Mouse (Mus musculus) spleen, adult 2 months (tissue): ENCODE measurements around the gene Tor4a.

Experiments used
- CTCF ChIP-seq: fragments of 200-500 bp; IDR thresholded peaks from 2 replicates; pipeline ENCODE4 v1.5.1; 2011; ENCODE audit warnings: mild to moderate bottlenecking, inconsistent platforms; ENCODE audit not compliant: insufficient read depth, insufficient read length, insufficient replicate concordance; ENCODE audit errors: extremely low read depth
- POLR2A ChIP-seq: fragments of 200-500 bp; IDR thresholded peaks from 2 replicates; pipeline ENCODE4 v1.6.1; 2011; ENCODE audit warnings: low read depth, low read length, inconsistent platforms

- TF ChIP-seq POLR2A: no peak
- no peak for TF ChIP-seq CTCF
Observed at GRCm38 (mm10) chr2:25184496-25184895, 12.2 kb downstream of the Tor4a start.
